Mouse (Mus musculus): ENCODE measurements around the gene Scube2. TPM values are rescaled to one million over a fixed set of nuclear protein-coding genes. Genes with fewer than 3 reads are reported as not detected.

Gene Scube2
- polyA plus RNA-seq, 1 experiment from 2014 or later = 1.9 TPM

DNA sequence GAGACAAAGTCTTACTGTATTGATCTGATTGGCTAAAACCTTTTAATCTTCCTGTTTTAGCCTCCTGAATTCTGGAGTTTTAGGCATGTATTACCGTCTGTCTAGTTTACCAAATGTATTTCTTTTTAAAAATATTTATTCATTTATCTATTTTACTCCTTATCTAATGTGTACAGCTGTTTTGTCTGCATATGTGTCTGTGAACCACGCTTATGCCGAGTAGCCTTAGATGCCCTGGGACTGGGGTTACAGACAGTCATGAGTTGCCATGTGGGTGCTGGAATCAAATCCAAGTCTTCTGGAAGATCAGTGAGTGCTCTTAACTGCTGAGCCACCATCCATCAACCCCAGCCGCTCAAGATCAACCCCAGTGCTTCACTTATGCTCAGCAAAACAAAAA is 46.9 kb downstream of the Scube2 start:
- Histone ChIP-seq H3K4me1 (ENCODE audit: control insufficient read depth, insufficient read depth, low read length) (no peaks in the 10 kb centered on the region), H3K27ac (ENCODE audit: low read length) (no peak overlapping the region), H3K9ac (ENCODE audit: low read length) (no peak overlapping the region), H3K4me2 (ENCODE audit: low read depth, low read length) (no peak overlapping the region), H3K4me3 (replicated peaks; ENCODE audit: low read length) (no peak overlapping the region), H3K36me3 (ENCODE audit: control insufficient read depth, insufficient read depth, low read length) (no peaks in the 10 kb centered on the region), H3K27me3 (ENCODE audit: control insufficient read depth, insufficient read depth, low read length) (no peaks in the 10 kb centered on the region), H3K9me3 (replicated peaks; ENCODE audit: control insufficient read depth, low read length) (no peaks in the 10 kb centered on the region)
- ATAC-seq (ENCODE audit: insufficient read depth, low FRiP score) = no peak
- WGBS = 77% methylated on average over 4 of the region's 4 CpGs

DNA sequence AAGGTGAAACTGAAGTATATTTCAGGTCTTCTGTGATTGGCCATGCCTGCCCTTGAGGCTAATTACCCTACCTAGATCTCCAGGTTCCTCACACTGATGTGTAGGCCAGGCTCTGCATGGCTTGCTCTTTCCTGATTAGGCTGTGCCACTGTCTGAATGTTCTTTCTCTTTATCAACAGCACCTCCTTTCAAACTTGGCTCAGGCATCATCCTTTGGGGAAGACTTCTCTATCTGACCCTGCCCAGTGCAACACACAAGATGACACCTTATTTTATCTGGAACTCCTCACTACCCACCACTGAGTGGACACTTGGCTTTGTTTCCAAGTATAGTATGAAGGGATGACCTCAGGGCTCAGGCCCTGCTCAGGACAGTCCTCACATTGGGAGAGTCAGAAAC is 47.5 kb downstream of the Scube2 start:
- H3K27me3 ChIP-seq (ENCODE audit: control insufficient read depth, insufficient read depth, low read length) = no peaks in the 10 kb centered on the region
- no peak overlapping the region for H3K4me3 ChIP-seq (replicated peaks; ENCODE audit: low read length)
- H3K9me3 ChIP-seq (replicated peaks; ENCODE audit: control insufficient read depth, low read length) = no peaks in the 10 kb centered on the region
- no peak overlapping the region for H3K9ac ChIP-seq (ENCODE audit: low read length)
- H3K27ac ChIP-seq (ENCODE audit: low read length) = no peak overlapping the region
- H3K4me1 ChIP-seq (ENCODE audit: control insufficient read depth, insufficient read depth, low read length) = no peaks in the 10 kb centered on the region
- ATAC-seq (ENCODE audit: insufficient read depth, low FRiP score) = no peak
- no peaks in the 10 kb centered on the region for H3K36me3 ChIP-seq (ENCODE audit: control insufficient read depth, insufficient read depth, low read length)
- H3K4me2 ChIP-seq (ENCODE audit: low read depth, low read length) = no peak overlapping the region

DNA sequence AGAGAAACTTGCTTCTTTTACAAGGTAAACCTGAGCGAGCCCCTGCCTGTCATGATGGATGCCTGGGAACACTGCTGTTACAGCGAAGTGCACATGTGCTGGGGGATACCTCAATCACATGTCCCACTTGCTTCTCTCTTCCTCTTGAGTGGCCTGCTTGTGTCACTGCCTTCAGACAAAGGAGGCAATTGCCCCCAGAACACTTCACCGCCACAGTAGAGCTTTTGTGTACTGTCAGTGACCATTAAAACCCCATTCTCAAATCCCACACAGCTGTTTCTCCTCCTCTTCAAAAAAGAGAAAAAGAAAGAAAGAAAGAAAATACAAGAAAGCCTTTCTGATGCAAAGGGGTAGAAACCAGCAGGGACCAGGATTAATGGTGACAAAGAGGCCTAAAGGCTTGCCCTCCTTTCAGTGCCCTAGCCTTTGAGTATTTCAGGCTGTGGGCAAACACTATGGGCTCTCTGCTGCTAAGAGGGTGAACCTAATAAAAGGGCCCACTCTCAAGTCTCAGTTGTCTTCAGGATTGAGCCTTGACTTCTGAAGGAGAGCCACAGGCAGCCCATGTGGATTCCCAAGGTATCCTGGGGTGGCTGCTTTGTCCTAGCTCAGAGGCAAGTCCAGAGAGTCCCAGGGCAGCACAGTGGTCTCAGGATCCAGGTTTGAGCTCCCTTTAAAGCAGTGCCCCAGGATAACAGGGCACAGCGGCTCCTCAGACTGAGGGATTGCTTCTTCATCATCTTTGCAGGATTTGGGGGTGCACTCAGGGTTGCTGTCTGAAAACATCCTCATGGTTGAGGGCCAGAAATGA is 51.9 kb downstream of the Scube2 start:
- no peak for ATAC-seq (ENCODE audit: insufficient read depth, low FRiP score)
- no peaks in the 10 kb centered on the region for H3K4me1 ChIP-seq (ENCODE audit: control insufficient read depth, insufficient read depth, low read length)

DNA sequence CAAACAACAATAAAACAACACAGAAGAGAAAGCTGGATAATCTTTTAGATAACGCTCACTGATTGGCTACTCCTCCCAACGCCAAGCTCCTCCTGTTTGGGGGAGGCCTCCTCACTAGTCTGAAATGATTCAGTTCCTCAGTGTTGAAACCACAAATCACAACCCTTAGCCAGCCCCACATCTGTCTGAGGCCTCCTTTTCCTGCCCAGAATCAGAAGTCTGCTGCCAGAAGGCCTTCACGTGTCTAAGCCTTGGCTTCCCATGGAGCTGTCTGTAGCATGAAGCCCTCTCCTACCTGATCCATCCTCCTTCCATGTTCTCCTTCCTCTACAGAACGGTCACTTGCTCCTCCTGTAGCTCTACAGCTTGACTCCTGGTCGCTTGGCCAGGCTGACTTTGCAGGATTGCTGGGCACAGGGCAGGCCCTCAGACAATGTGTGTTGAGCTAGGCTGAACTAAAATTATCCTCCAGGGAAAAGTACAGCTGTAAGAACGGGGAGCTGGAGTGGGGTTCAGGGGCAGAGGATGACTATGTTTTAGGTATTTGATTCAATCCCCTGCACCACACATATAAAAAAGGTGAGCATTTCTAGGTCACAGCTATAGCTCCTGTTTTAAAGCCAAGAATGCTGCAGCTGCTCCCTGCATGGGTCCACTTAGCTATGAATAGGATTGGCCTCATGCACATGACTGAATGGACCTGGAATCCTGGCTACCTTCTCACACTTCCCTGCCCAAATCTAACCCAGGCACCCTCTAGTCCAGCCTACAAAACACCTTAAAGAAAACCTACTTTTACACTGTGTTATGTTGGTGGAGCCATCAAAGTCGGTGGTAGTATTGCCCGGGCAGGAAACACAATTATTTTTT is 57.6 kb downstream of the Scube2 start:
- no peaks in the 10 kb centered on the region for H3K4me1 ChIP-seq (ENCODE audit: control insufficient read depth, insufficient read depth, low read length)
- no peak overlapping the region for H3K4me3 ChIP-seq (replicated peaks; ENCODE audit: low read length)
- ATAC-seq (ENCODE audit: insufficient read depth, low FRiP score) = no peak
- no peaks in the 10 kb centered on the region for H3K36me3 ChIP-seq (ENCODE audit: control insufficient read depth, insufficient read depth, low read length)
- no peak overlapping the region for H3K27ac ChIP-seq (ENCODE audit: low read length)
- H3K27me3 ChIP-seq (ENCODE audit: control insufficient read depth, insufficient read depth, low read length) = no peaks in the 10 kb centered on the region
- no peaks in the 10 kb centered on the region for H3K9me3 ChIP-seq (replicated peaks; ENCODE audit: control insufficient read depth, low read length)
- H3K4me2 ChIP-seq (ENCODE audit: low read depth, low read length) = no peak overlapping the region
- H3K9ac ChIP-seq (ENCODE audit: low read length) = no peak overlapping the region
- WGBS = 78% methylated on average over 8 of the region's 8 CpGs

More for the DNA sequence above, 51.9 kb downstream of the Scube2 start:
- H3K9ac ChIP-seq (ENCODE audit: low read length) = no peak overlapping the region
- no peaks in the 10 kb centered on the region for H3K36me3 ChIP-seq (ENCODE audit: control insufficient read depth, insufficient read depth, low read length)
- H3K4me3 ChIP-seq (replicated peaks; ENCODE audit: low read length) = no peak overlapping the region
- H3K27me3 ChIP-seq (ENCODE audit: control insufficient read depth, insufficient read depth, low read length) = no peaks in the 10 kb centered on the region
- H3K27ac ChIP-seq (ENCODE audit: low read length) = no peak overlapping the region
- 65% methylated on average over 4 of the region's 4 CpGs for WGBS
- H3K9me3 ChIP-seq (replicated peaks; ENCODE audit: control insufficient read depth, low read length) = no peaks in the 10 kb centered on the region
- H3K4me2 ChIP-seq (ENCODE audit: low read depth, low read length) = no peak overlapping the region

DNA sequence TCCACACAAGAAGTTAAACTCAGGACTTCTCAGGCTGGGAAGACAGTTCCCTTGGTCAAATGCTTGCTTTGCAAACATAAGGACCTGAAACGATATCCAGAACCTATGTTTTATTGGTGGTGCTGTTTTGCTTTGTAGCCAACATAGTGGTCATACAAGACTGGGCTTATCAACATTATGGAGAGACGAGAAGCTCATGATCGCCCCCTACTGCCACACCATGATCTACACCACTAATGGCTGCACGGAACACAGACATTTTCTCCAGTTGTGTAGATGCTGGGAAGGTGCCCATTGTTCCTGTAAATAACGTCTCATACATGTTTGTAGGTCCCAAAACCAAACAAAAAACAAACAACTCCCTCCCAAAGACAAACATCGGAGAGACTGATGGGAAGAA is 60.6 kb downstream of the Scube2 start:
- Histone ChIP-seq H3K36me3 (ENCODE audit: control insufficient read depth, insufficient read depth, low read length) (no peaks in the 10 kb centered on the region), H3K4me2 (ENCODE audit: low read depth, low read length) (no peak overlapping the region), H3K4me1 (ENCODE audit: control insufficient read depth, insufficient read depth, low read length) (no peaks in the 10 kb centered on the region), H3K27me3 (ENCODE audit: control insufficient read depth, insufficient read depth, low read length) (no peaks in the 10 kb centered on the region), H3K9ac (ENCODE audit: low read length) (no peak overlapping the region), H3K4me3 (replicated peaks; ENCODE audit: low read length) (no peak overlapping the region), H3K27ac (ENCODE audit: low read length) (no peak overlapping the region), H3K9me3 (replicated peaks; ENCODE audit: control insufficient read depth, low read length) (no peaks in the 10 kb centered on the region)
- ATAC-seq (ENCODE audit: insufficient read depth, low FRiP score) = no peak
- 57% methylated on average over 6 of the region's 6 CpGs for WGBS

DNA sequence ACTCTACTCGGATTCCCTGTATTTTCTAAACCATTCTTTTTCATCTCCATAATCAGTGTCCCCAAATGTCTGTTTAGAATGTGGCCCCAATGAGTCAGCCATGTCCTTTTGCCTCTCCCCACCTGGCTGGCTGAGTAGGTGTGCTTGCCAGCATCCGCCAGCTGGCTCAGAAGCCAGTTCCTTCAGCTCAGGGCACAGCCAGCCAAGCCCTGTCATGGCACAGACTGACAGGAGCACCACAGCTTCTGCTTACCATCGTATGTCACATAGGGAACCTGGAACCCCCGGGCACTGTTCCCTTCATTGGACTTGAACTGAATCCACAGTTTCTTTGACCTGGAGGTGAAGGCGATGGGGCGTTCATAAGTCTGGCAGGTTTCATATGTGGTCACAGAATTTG is 61.1 kb downstream of the Scube2 start:
- Histone ChIP-seq H3K4me2 (ENCODE audit: low read depth, low read length) (no peak overlapping the region), H3K27ac (ENCODE audit: low read length) (no peak overlapping the region), H3K4me3 (replicated peaks; ENCODE audit: low read length) (no peak overlapping the region), H3K27me3 (ENCODE audit: control insufficient read depth, insufficient read depth, low read length) (no peaks in the 10 kb centered on the region), H3K36me3 (ENCODE audit: control insufficient read depth, insufficient read depth, low read length) (no peaks in the 10 kb centered on the region), H3K4me1 (ENCODE audit: control insufficient read depth, insufficient read depth, low read length) (no peaks in the 10 kb centered on the region), H3K9ac (ENCODE audit: low read length) (no peak overlapping the region), H3K9me3 (replicated peaks; ENCODE audit: control insufficient read depth, low read length) (no peaks in the 10 kb centered on the region)
- no peak for ATAC-seq (ENCODE audit: insufficient read depth, low FRiP score)
- 93% methylated on average over 6 of the region's 6 CpGs for WGBS

DNA sequence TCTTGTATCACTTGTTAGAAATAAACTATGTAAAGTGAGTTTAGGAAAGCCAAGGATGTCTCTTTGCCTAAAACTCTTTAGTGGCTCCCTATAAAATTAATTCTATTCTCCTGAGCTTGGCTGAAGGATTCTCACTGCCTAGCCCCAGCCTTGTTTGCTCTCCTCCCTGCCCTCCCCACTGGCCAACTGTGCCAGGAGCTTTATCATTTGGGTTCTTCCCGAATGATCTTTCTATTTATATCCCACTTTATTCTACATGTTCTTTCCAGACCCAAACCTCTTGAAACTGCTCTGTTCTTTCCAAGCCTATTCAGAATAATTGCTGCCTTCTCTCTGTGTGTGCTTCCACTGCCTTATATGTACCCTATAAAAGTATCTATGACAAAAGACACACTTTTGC is 62.0 kb downstream of the Scube2 start:
- ATAC-seq (ENCODE audit: insufficient read depth, low FRiP score) = no peak
- no peaks in the 10 kb centered on the region for H3K27me3 ChIP-seq (ENCODE audit: control insufficient read depth, insufficient read depth, low read length)
- H3K36me3 ChIP-seq (ENCODE audit: control insufficient read depth, insufficient read depth, low read length) = no peaks in the 10 kb centered on the region
- WGBS = 30% methylated on average over 1 of the region's 1 CpGs
- no peaks in the 10 kb centered on the region for H3K9me3 ChIP-seq (replicated peaks; ENCODE audit: control insufficient read depth, low read length)
- H3K9ac ChIP-seq (ENCODE audit: low read length) = no peak overlapping the region
- no peaks in the 10 kb centered on the region for H3K4me1 ChIP-seq (ENCODE audit: control insufficient read depth, insufficient read depth, low read length)
- H3K4me3 ChIP-seq (replicated peaks; ENCODE audit: low read length) = no peak overlapping the region
- no peak overlapping the region for H3K4me2 ChIP-seq (ENCODE audit: low read depth, low read length)
- no peak overlapping the region for H3K27ac ChIP-seq (ENCODE audit: low read length)

DNA sequence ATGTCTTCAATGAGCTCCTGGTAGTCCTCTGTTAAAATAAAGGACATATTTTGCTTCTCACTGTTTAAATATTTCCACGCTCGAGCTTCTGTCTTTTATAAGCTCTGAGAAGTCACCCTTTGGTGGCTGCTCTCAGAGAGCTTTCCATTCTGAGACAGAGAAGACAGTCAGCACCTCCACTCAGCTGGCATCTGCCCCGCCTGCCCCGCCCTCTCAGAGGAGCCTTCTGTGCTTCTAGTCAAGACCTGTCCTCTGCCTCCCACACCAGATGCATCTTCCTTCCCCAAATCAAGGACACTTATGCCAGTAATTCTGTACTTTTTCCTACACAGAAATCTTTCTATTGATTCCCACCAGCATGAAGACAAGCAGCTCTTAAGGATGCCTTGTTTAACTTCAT is 64.9 kb downstream of the Scube2 start:
- WGBS = 78% methylated on average over 4 of the region's 4 CpGs
- ATAC-seq (ENCODE audit: insufficient read depth, low FRiP score) = no peak

DNA sequence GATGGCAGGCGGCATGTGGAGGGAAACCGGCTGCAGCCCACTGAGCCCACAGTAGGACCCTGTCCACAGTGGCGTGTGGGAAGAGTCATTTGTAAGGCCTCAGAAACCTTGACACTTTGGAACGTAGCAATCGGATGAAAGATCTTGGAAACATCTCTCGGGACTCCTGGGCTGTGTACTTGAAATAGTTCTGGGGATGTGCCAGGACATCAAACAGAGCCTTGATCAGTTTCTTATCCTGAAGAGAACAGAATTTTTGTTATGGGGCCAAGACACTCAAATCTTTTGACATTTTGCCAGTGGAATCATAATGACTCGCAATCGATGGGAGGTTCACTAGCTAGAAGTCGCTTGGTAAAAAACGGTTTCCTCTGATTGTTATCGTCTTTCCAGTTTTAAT is 66.3 kb downstream of the Scube2 start:
- WGBS = 61% methylated on average over 11 of the region's 11 CpGs
- Histone ChIP-seq H3K4me2 (ENCODE audit: low read depth, low read length) (no peak overlapping the region), H3K4me1 (ENCODE audit: control insufficient read depth, insufficient read depth, low read length) (no peaks in the 10 kb centered on the region), H3K27me3 (ENCODE audit: control insufficient read depth, insufficient read depth, low read length) (no peaks in the 10 kb centered on the region), H3K36me3 (ENCODE audit: control insufficient read depth, insufficient read depth, low read length) (no peaks in the 10 kb centered on the region), H3K9ac (ENCODE audit: low read length) (no peak overlapping the region), H3K27ac (ENCODE audit: low read length) (no peak overlapping the region), H3K9me3 (replicated peaks; ENCODE audit: control insufficient read depth, low read length) (no peaks in the 10 kb centered on the region), H3K4me3 (replicated peaks; ENCODE audit: low read length) (no peak overlapping the region)
- ATAC-seq (ENCODE audit: insufficient read depth, low FRiP score) = no peak

More for the DNA sequence above, 64.9 kb downstream of the Scube2 start:
- H3K4me2 ChIP-seq (ENCODE audit: low read depth, low read length) = no peak overlapping the region
- H3K4me1 ChIP-seq (ENCODE audit: control insufficient read depth, insufficient read depth, low read length) = no peaks in the 10 kb centered on the region
- no peaks in the 10 kb centered on the region for H3K36me3 ChIP-seq (ENCODE audit: control insufficient read depth, insufficient read depth, low read length)
- H3K27ac ChIP-seq (ENCODE audit: low read length) = no peak overlapping the region
- H3K9ac ChIP-seq (ENCODE audit: low read length) = no peak overlapping the region
- no peaks in the 10 kb centered on the region for H3K9me3 ChIP-seq (replicated peaks; ENCODE audit: control insufficient read depth, low read length)
- H3K27me3 ChIP-seq (ENCODE audit: control insufficient read depth, insufficient read depth, low read length) = no peaks in the 10 kb centered on the region
- no peak overlapping the region for H3K4me3 ChIP-seq (replicated peaks; ENCODE audit: low read length)

All from stomach, embryonic 16.5 days (tissue).